Mouse (Mus musculus) myocyte (in vitro differentiated cells): ENCODE results near the gene Samm50.

ENCODE experiments used
- CEBPB ChIP-seq: IDR thresholded peaks from 2 replicates; pipeline ENCODE4 v1.6.1; 2011; ENCODE audit warnings: mild to moderate bottlenecking, moderate library complexity; ENCODE audit not compliant: poor library complexity, insufficient read depth, severe bottlenecking
- E2F4 ChIP-seq: IDR thresholded peaks from one replicate; pipeline ENCODE4 v1.6.1; 2011; ENCODE audit warnings: mild to moderate bottlenecking, control low read depth, moderate library complexity; ENCODE audit not compliant: insufficient read depth
- MAX ChIP-seq: IDR thresholded peaks from one replicate; pipeline ENCODE4 v1.6.1; 2011; ENCODE audit warnings: low read depth, mild to moderate bottlenecking, control low read depth
- MYOD1 ChIP-seq, 3 experiments: IDR thresholded peaks; one replicate each; pipeline ENCODE4 v1.6.1; 2011; ENCODE audit warnings: control low read depth in 2 of 3, low read depth in 2 of 3, mild to moderate bottlenecking in 2 of 3, moderate library complexity in 1 of 3; ENCODE audit not compliant: insufficient read length in 2 of 3, control insufficient read depth in 1 of 3
- MYOG ChIP-seq, 3 experiments: IDR thresholded peaks; one replicate each; pipeline ENCODE4 v1.6.1; 2011; ENCODE audit warnings: control low read depth in 2 of 3, low read depth in 2 of 3, mild to moderate bottlenecking in 2 of 3; ENCODE audit not compliant: insufficient read length in 2 of 3, control insufficient read depth in 1 of 3, insufficient read depth in 1 of 3
- POLR2A ChIP-seq: IDR thresholded peaks from one replicate; pipeline ENCODE4 v1.6.1; 2011; ENCODE audit warnings: low read depth, mild to moderate bottlenecking, control low read depth, moderate library complexity; ENCODE audit not compliant: insufficient read length
- REST ChIP-seq: IDR thresholded peaks from one replicate; pipeline ENCODE4 v1.6.1; 2011; ENCODE audit warnings: mild to moderate bottlenecking, control low read depth, moderate library complexity; ENCODE audit not compliant: insufficient read depth, insufficient read length
- SRF ChIP-seq: IDR thresholded peaks from one replicate; pipeline ENCODE4 v1.6.1; 2011; ENCODE audit warnings: low read depth; ENCODE audit not compliant: control insufficient read depth, insufficient read length
- TCF12 ChIP-seq: IDR thresholded peaks from one replicate; pipeline ENCODE4 v1.6.1; 2011; ENCODE audit warnings: mild to moderate bottlenecking, control low read depth; ENCODE audit not compliant: poor library complexity, insufficient read depth, severe bottlenecking
- TCF3 ChIP-seq: IDR thresholded peaks from one replicate; pipeline ENCODE4 v1.6.1; 2011; ENCODE audit warnings: low read depth, control low read depth; ENCODE audit not compliant: insufficient read length
- USF1 ChIP-seq: IDR thresholded peaks from one replicate; pipeline ENCODE4 v1.6.1; 2011; ENCODE audit warnings: low read depth, mild to moderate bottlenecking, control low read depth, moderate library complexity

- TF ChIP-seq MYOG (IDR thresholded peaks at IDR 0.05; ENCODE audit: control insufficient read depth in 1 of 3, insufficient read depth in 1 of 3, insufficient read length in 2 of 3, low read depth in 2 of 3) (no peak), USF1 (no peak), MAX (no peak), POLR2A (no peak), E2F4 (no peak), TCF12 (no peak), TCF3 (no peak), SRF (no peak), CEBPB (no peak), REST (no peak), MYOD1 (IDR thresholded peaks at IDR 0.05; ENCODE audit: control insufficient read depth in 1 of 3, insufficient read length in 2 of 3, low read depth in 2 of 3) (no peak)
Measured at GRCm38 (mm10) chr15:84218783-84219271, 26.8 kb downstream of the Samm50 start.
